Mouse (Mus musculus): ENCODE data around the gene Axin2.

- no peak for TF ChIP-seq CTCF (IDR thresholded peaks at IDR 0.05; ENCODE audit: borderline replicate concordance, control insufficient read depth, extremely low read depth, insufficient read depth, low read length, poor library complexity)
- TF ChIP-seq POLR2A (IDR thresholded peaks at IDR 0.05; ENCODE audit: control insufficient read depth, extremely low read depth, insufficient read depth, low read length, poor library complexity): no peak
Measured at GRCm38 (mm10) chr11:108980530-108980929, 60.4 kb downstream of the Axin2 start.

All from thymus, adult 2 months (tissue).